Mouse (Mus musculus): Measurements from ENCODE around the gene Mtss1l.

DNA sequence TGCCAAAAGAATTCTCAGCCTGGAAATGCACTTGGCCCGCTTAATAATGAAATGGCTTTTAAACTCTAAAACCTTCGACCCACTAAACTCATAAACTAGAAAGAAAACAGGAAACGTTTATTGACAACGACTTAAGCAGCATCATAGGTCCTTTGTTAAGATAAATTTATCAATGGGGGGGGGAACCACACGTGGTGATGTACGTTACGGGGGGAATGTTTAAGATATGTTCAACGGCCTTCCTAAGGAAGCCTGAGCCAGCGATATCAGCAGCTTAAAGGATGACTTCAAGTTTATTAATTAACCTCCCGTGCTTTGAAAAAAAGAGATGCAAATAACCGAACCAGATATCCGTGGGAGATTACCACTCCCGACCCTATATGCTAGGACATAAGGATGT lies 29.0 kb downstream of the Mtss1l start:
- TF ChIP-seq CTCF (conservative IDR thresholded peaks at IDR 0.05; ENCODE audit: insufficient read depth, insufficient read length, low read depth, low read length) = no peak
- no peak for TF ChIP-seq POLR2A (IDR thresholded peaks at IDR 0.05; ENCODE audit: low read depth, low read length)

Measured in kidney, adult 2 months (tissue).